Mouse (Mus musculus): ENCODE data around the gene Crybb3.

GRCm38 (mm10) chr5:113105481-113105880 is 24.1 kb upstream of the Crybb3 start:
- no peak for TF ChIP-seq EP300 (IDR thresholded peaks at IDR 0.05; ENCODE audit: low read depth)
- no peak for TF ChIP-seq CTCF (IDR thresholded peaks at IDR 0.05; ENCODE audit: low read depth)

All from liver, postnatal 0 days (tissue).